Mouse (Mus musculus): ENCODE measurements around the gene Nkd1. TPM values are rescaled to one million over a fixed set of nuclear protein-coding genes. Genes with fewer than 3 reads are reported as not detected.

Nkd1 gene
- polyA plus RNA-seq, 1 experiment from 2014 or later, result 61.1 TPM

GRCm38 (mm10) chr8:88518047-88518446 is 3.1 kb upstream of the Nkd1 start:
- DNase-seq (ENCODE audit: low spot score, missing footprints), result no peak
- ATAC-seq (ENCODE audit: low FRiP score), result no peak
- Histone ChIP-seq H3K27me3 (ENCODE audit: control insufficient read depth, insufficient read depth, low read length) (peaks cover 8% of the 10 kb centered on the region), H3K4me3 (ENCODE audit: low read depth, low read length) (no peak overlapping the region), H3K36me3 (ENCODE audit: control insufficient read depth, insufficient read depth, low read length) (no peaks in the 10 kb centered on the region), H3K9ac (ENCODE audit: low read length) (no peak overlapping the region), H3K27ac (ENCODE audit: low read depth, low read length) (no peak overlapping the region), H3K9me3 (ENCODE audit: control insufficient read depth, low read length) (no peaks in the 10 kb centered on the region), H3K4me1 (ENCODE audit: control insufficient read depth, insufficient read depth, low read length) (peaks cover 14% of the 10 kb centered on the region), H3K4me2 (no peak overlapping the region)
- WGBS, result 45% methylated on average over 9 of the region's 9 CpGs

DNA sequence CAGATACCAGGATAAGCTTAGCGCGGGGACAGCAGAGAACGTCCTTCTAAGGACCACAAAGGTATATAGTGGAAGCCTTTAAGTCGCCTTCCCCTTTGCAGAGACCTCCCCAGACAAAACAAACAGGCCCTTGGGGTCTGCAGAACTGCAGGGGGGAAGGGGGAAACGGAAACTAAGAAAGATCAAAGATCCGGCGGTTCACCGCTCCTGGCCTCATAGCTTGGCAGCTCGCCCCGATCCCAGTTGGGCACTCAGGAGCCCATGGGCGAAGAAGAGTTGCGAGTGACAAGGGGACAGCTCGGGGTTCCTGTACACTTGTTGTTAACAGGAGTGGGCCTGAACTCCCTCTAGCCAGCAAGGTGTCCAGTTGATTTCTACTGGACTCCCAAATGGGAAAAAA is 773 bp upstream of the Nkd1 start:
- Histone ChIP-seq H3K4me3 (ENCODE audit: low read depth, low read length) (no peak overlapping the region), H3K4me1 (ENCODE audit: control insufficient read depth, insufficient read depth, low read length) (peaks cover 33% of the 10 kb centered on the region), H3K27ac (ENCODE audit: low read depth, low read length) (no peak overlapping the region), H3K27me3 (ENCODE audit: control insufficient read depth, insufficient read depth, low read length) (peaks cover 8% of the 10 kb centered on the region), H3K4me2 (peak overlapping the region; percentile 93; the same call in 1 of the 2 replicates), H3K36me3 (ENCODE audit: control insufficient read depth, insufficient read depth, low read length) (no peaks in the 10 kb centered on the region), H3K9me3 (ENCODE audit: control insufficient read depth, low read length) (no peaks in the 10 kb centered on the region), H3K9ac (ENCODE audit: low read length) (no peak overlapping the region)
- 15% methylated on average over 13 of the region's 13 CpGs for WGBS
- DNase-seq (ENCODE audit: low spot score, missing footprints), result no peak
- ATAC-seq (ENCODE audit: low FRiP score), result no peak

- Histone ChIP-seq H3K27me3 (ENCODE audit: control insufficient read depth, insufficient read depth, low read length) (peaks cover 8% of the 10 kb centered on the region), H3K27ac (ENCODE audit: low read depth, low read length) (peak overlapping the region; percentile 67), H3K4me3 (ENCODE audit: low read depth, low read length) (peak overlapping the region; percentile 83), H3K36me3 (ENCODE audit: control insufficient read depth, insufficient read depth, low read length) (no peaks in the 10 kb centered on the region), H3K4me2 (peak overlapping the region; percentile 93), H3K4me1 (ENCODE audit: control insufficient read depth, insufficient read depth, low read length) (peaks cover 33% of the 10 kb centered on the region), H3K9me3 (ENCODE audit: control insufficient read depth, low read length) (no peaks in the 10 kb centered on the region), H3K9ac (ENCODE audit: low read length) (peak overlapping the region; percentile 93)
- DNase-seq (ENCODE audit: low spot score, missing footprints) (peak; percentile 95), ATAC-seq (ENCODE audit: low FRiP score) (peak; percentile 41)
- WGBS, result under 1% methylated on average over 50 of the region's 65 CpGs
These were observed 624 bp downstream of the Nkd1 start for GRCm38 (mm10) chr8:88521541-88522414.

- ATAC-seq (ENCODE audit: low FRiP score), result no peak
- WGBS, result 28% methylated on average over 5 of the region's 5 CpGs
- H3K4me1 ChIP-seq (ENCODE audit: control insufficient read depth, insufficient read depth, low read length), result peaks cover 33% of the 10 kb centered on the region
These were observed 1.4 kb downstream of the Nkd1 start for GRCm38 (mm10) chr8:88522433-88523030.

GRCm38 (mm10) chr8:88523621-88524020 is 2.5 kb downstream of the Nkd1 start:
- H3K36me3 ChIP-seq (ENCODE audit: control insufficient read depth, insufficient read depth, low read length), result no peaks in the 10 kb centered on the region; the same call in 1 of the 2 replicates
- WGBS, result 25% methylated on average over 4 of the region's 4 CpGs
- H3K4me3 ChIP-seq (ENCODE audit: low read depth, low read length), result peak overlapping the region; percentile 83
- peaks cover 8% of the 10 kb centered on the region for H3K27me3 ChIP-seq (ENCODE audit: control insufficient read depth, insufficient read depth, low read length)
- ATAC-seq (ENCODE audit: low FRiP score), result no peak
- peak overlapping the region; percentile 93 for H3K4me2 ChIP-seq
- H3K4me1 ChIP-seq (ENCODE audit: control insufficient read depth, insufficient read depth, low read length), result peaks cover 33% of the 10 kb centered on the region
- peak overlapping the region; percentile 14 for H3K9ac ChIP-seq (ENCODE audit: low read length)
- no peak overlapping the region for H3K27ac ChIP-seq (ENCODE audit: low read depth, low read length)
- no peak for DNase-seq (ENCODE audit: low spot score, missing footprints)
- no peaks in the 10 kb centered on the region for H3K9me3 ChIP-seq (ENCODE audit: control insufficient read depth, low read length)

More at GRCm38 (mm10) chr8:88522433-88523030, 1.4 kb downstream of the Nkd1 start:
- Histone ChIP-seq H3K4me2 (peak overlapping the region; percentile 93), H3K9me3 (ENCODE audit: control insufficient read depth, low read length) (no peaks in the 10 kb centered on the region), H3K36me3 (ENCODE audit: control insufficient read depth, insufficient read depth, low read length) (no peaks in the 10 kb centered on the region), H3K27ac (ENCODE audit: low read depth, low read length) (no peak overlapping the region), H3K4me3 (ENCODE audit: low read depth, low read length) (peak overlapping the region; percentile 83), H3K9ac (ENCODE audit: low read length) (peak overlapping the region; percentile 93), H3K27me3 (ENCODE audit: control insufficient read depth, insufficient read depth, low read length) (peaks cover 8% of the 10 kb centered on the region)
- DNase-seq (ENCODE audit: low spot score, missing footprints), result no peak

- Histone ChIP-seq H3K27me3 (ENCODE audit: control insufficient read depth, insufficient read depth, low read length) (peaks cover 8% of the 10 kb centered on the region), H3K9ac (ENCODE audit: low read length) (no peak overlapping the region; the same call in none of the 2 replicates), H3K36me3 (ENCODE audit: control insufficient read depth, insufficient read depth, low read length) (no peaks in the 10 kb centered on the region; the same call in 1 of the 2 replicates), H3K4me2 (peak overlapping the region; percentile 93; the same call in 1 of the 2 replicates), H3K4me3 (ENCODE audit: low read depth, low read length) (no peak overlapping the region; the same call in 1 of the 2 replicates), H3K27ac (ENCODE audit: low read depth, low read length) (no peak overlapping the region), H3K9me3 (ENCODE audit: control insufficient read depth, low read length) (no peaks in the 10 kb centered on the region), H3K4me1 (ENCODE audit: control insufficient read depth, insufficient read depth, low read length) (peaks cover 33% of the 10 kb centered on the region)
- DNase-seq (ENCODE audit: low spot score, missing footprints) (no peak), ATAC-seq (ENCODE audit: low FRiP score) (no peak)
- 5% methylated on average over 4 of the region's 4 CpGs for WGBS
These were observed 3.0 kb downstream of the Nkd1 start for GRCm38 (mm10) chr8:88524132-88524531.

GRCm38 (mm10) chr8:88524851-88525250 is 3.7 kb downstream of the Nkd1 start:
- WGBS, result 70% methylated on average over 7 of the region's 7 CpGs
- H3K4me2 ChIP-seq, result peak overlapping the region; percentile 93; the same call in 1 of the 2 replicates
- no peak overlapping the region for H3K27ac ChIP-seq (ENCODE audit: low read depth, low read length)
- H3K4me1 ChIP-seq (ENCODE audit: control insufficient read depth, insufficient read depth, low read length), result peaks cover 33% of the 10 kb centered on the region
- H3K9ac ChIP-seq (ENCODE audit: low read length), result no peak overlapping the region
- H3K27me3 ChIP-seq (ENCODE audit: control insufficient read depth, insufficient read depth, low read length), result peaks cover 8% of the 10 kb centered on the region
- no peaks in the 10 kb centered on the region; the same call in 1 of the 2 replicates for H3K36me3 ChIP-seq (ENCODE audit: control insufficient read depth, insufficient read depth, low read length)
- DNase-seq (ENCODE audit: low spot score, missing footprints) (no peak), ATAC-seq (ENCODE audit: low FRiP score) (no peak)
- H3K4me3 ChIP-seq (ENCODE audit: low read depth, low read length), result no peak overlapping the region
- H3K9me3 ChIP-seq (ENCODE audit: control insufficient read depth, low read length), result no peaks in the 10 kb centered on the region

DNA sequence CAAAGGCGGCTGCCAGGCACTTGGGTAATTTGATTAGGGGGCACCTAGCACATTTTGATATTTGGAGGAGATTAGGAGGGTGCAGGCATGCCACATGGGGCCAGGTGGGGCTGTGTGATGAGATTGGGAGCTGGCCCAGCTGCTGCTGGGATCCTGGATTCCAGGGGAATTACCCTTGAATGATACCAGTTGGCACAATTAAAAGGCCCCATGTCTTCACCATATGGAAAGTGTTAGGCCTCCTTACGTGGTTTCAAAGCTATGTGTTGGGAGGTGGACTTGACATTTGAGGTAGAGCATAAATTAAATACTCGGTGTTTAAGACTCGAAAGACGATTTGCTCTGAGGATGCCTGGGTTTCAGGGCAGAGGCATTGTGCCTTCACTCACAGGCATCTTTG is 5.1 kb downstream of the Nkd1 start:
- DNase-seq (ENCODE audit: low spot score, missing footprints), result no peak
- 92% methylated on average over 5 of the region's 5 CpGs for WGBS

DNA sequence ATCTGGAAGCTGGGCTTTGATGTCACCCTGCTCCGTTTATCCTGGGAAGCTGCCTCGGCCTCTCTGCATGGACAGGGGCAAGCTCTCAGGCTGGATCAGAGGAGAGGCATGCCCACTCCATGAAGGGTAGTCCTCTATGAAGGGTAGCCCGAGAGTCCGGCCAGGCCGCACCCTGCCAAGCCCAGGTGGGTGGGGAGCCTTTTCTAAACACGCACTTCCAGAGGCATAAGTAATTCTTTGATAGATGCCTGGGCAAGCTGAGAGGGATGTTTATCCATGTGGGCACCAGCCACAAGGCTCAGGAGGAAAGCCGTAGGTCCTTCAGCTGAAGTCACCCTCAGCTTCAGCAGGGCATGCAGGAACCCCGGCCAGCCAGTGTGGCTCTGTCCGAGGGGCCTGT is 7.0 kb downstream of the Nkd1 start:
- 80% methylated on average over 9 of the region's 9 CpGs for WGBS
- Histone ChIP-seq H3K4me2 (no peak overlapping the region), H3K4me3 (ENCODE audit: low read depth, low read length) (no peak overlapping the region), H3K27ac (ENCODE audit: low read depth, low read length) (no peak overlapping the region), H3K4me1 (ENCODE audit: control insufficient read depth, insufficient read depth, low read length) (peaks cover 18% of the 10 kb centered on the region), H3K9ac (ENCODE audit: low read length) (no peak overlapping the region), H3K27me3 (ENCODE audit: control insufficient read depth, insufficient read depth, low read length) (no peaks in the 10 kb centered on the region), H3K9me3 (ENCODE audit: control insufficient read depth, low read length) (no peaks in the 10 kb centered on the region), H3K36me3 (ENCODE audit: control insufficient read depth, insufficient read depth, low read length) (no peaks in the 10 kb centered on the region; the same call in 1 of the 2 replicates)
- ATAC-seq (ENCODE audit: low FRiP score) (no peak), DNase-seq (ENCODE audit: low spot score, missing footprints) (no peak)

More for the DNA sequence above, 5.1 kb downstream of the Nkd1 start:
- H3K4me3 ChIP-seq (ENCODE audit: low read depth, low read length), result no peak overlapping the region
- H3K9me3 ChIP-seq (ENCODE audit: control insufficient read depth, low read length), result no peaks in the 10 kb centered on the region
- H3K36me3 ChIP-seq (ENCODE audit: control insufficient read depth, insufficient read depth, low read length), result no peaks in the 10 kb centered on the region; the same call in 1 of the 2 replicates
- H3K4me2 ChIP-seq, result no peak overlapping the region
- no peak overlapping the region for H3K27ac ChIP-seq (ENCODE audit: low read depth, low read length)
- ATAC-seq (ENCODE audit: low FRiP score), result no peak
- peaks cover 26% of the 10 kb centered on the region for H3K4me1 ChIP-seq (ENCODE audit: control insufficient read depth, insufficient read depth, low read length)
- no peak overlapping the region for H3K9ac ChIP-seq (ENCODE audit: low read length)
- peaks cover 3% of the 10 kb centered on the region; the same call in 1 of the 2 replicates for H3K27me3 ChIP-seq (ENCODE audit: control insufficient read depth, insufficient read depth, low read length)
